Mouse (Mus musculus) CD4-positive helper T cell, adult 2 months (primary cell): ENCODE data around the gene Myadm.
A peak's percentile ranks its signal among the peaks of the same experiment; 100 is the strongest.

ENCODE experiments used
- DNase-seq: peaks from one replicate; pipeline ENCODE4 v3.0.0-alpha.2; 2012; ENCODE audit warnings: low read depth, missing footprints, low spot score

Gene Myadm

DNA sequence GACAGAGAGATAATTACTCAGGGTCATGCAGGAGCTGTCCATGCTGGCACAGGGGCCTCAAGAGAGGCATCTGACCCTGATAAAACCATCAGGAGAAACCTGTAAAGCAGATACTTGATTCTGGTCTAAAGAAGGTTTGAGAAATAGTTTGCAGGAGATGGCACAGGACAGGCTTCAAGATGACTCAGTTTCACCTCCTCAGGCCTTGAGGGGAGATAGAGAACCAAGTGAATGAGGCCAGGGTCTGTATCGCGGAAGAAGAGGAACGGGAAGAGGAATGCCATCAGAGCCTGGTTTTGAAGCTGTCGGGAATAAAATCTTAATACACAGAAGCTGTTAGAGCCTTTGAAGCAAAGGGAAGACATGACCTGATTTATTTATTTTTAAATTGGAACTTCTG, 28.8 kb downstream of the Myadm start:
- no peak for DNase-seq

DNA sequence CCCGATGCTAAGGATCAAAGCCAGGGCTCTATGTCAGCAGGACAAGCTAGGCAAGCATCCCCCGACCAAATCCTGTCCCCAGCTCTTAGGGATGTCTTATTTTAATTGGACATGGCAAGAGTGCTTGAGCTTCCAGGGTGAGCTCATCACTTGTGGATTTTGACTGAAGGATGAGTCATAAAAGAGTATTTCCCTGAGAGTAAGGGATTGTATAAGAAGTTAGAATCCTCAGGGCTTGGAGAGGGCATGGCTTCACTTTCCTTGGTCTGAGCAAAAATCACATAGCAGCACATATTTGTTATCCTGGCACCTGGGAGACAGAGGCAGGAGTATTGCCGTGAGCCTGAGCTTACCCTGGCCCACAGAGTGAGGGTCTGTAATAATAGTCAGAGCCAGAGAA, 32.0 kb downstream of the Myadm start:
- DNase-seq = no peak

DNA sequence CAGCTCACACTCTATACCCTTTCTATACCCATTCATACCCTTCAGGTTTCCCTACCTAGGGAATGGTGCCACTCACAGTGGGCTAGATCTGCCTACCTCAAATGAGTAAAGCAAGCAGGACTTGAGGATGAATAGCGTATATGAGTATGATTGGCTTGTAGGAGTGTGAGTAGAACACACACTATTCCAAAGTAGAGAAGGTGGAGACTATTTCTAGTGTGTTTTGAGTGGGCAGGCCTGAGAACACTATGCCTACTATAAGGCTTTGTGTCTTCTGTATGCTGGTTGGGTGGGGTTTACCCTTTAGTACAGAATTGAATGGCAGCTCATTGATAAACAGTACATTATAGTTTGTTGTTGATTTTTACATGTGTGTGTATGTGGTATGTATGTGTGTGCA, 34.9 kb downstream of the Myadm start:
- no peak for DNase-seq

GRCm38 (mm10) chr7:3327961-3328360, 39.1 kb downstream of the Myadm start:
- no peak for DNase-seq

DNA sequence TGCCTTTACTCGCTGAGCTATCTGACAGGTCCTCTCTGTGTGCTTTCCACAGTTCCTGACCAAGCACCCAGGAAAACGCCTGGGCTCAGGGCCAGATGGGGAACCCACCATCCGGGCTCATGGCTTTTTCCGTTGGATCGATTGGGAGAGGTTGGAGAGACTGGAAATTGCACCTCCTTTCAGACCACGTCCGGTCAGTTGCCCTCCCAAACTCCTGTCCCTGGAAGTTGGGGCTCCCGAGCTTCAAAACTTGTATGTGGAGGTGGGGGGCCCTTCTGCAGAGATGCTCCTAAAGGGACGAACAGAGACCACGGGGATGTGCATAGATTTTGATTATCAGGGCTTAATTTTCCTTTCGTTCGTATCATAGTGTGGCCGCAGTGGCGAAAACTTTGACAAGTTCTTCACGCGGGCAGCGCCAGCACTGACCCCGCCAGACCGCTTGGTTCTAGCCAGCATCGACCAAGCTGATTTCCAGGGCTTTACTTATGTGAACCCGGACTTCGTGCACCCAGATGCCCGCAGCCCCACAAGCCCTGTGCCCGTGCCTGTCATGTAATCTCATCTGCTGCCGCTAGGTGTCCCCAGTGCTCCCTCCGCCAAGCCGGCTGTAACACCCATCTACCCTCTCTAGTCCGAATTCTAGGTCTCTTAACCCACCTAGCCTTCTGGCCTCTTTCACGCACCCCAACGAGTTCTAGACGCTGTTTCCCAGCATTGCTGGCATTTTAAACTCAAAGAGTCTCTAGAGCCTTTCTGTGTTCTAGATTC, 41.1 kb downstream of the Myadm start:
- peak; percentile 57 for DNase-seq

DNA sequence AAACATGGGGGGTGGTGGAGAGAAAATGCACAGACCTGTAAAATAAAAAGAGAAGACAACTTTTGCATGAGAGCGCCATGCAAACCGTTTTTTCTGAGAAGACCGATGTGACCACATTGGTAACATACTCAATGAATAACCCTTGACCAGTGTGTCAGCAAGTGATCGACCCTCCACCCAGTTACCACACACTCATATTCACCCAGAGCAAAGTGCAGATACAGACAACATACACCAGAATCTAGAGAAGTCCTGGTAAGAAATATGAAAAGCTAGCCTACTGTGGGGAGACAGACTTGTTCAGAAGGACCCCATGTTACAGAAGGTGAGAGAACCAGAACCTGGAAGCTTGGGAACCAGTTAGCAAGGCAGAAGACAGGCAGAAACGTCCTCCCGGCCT, 42.3 kb downstream of the Myadm start:
- DNase-seq = no peak

DNA sequence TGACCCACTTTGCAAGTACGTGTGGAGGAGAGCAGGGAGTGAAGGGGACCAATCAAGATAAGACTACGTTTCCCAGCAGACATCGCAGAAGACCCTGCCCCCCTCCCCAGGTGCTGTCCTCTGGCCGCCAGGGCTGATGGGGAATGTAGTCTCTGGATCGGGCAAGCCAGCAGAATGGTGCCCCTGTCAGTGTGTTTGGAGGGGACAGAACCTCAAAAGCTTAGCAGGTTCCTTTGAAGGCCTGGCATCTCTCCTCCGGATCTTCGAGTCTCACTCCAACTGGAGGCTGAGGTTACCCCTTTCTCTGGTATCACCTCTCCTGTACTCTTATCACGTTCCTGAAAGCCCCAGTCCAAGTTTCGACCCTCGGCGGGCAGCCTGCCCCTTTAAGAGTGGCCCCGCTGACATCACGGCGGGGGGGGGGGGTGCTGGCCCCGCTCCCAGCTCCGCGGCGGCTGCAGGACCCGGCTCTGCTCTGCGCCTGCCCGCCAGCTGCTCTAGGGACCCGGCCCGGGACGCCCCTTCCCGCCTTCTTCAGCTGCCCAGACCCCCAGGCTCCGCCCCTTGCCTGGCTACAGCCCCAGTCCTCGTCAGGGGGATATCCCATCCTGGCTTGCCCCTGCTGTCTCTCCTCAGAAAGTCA, 42.8 kb downstream of the Myadm start:
- no peak for DNase-seq

- no peak for DNase-seq
Observed at GRCm38 (mm10) chr7:3332224-3332615, 43.3 kb downstream of the Myadm start.

- no peak for DNase-seq
Observed at GRCm38 (mm10) chr7:3332619-3333521, 44.0 kb downstream of the Myadm start, which contains the start of gene Cacng7. Gene Cacng7 (plus strand): TSS chr7:3332955.

- no peak for DNase-seq
Observed at GRCm38 (mm10) chr7:3333542-3333941, 44.7 kb downstream of the Myadm start.

GRCm38 (mm10) chr7:3336412-3336811, 47.5 kb downstream of the Myadm start:
- no peak for DNase-seq

DNA sequence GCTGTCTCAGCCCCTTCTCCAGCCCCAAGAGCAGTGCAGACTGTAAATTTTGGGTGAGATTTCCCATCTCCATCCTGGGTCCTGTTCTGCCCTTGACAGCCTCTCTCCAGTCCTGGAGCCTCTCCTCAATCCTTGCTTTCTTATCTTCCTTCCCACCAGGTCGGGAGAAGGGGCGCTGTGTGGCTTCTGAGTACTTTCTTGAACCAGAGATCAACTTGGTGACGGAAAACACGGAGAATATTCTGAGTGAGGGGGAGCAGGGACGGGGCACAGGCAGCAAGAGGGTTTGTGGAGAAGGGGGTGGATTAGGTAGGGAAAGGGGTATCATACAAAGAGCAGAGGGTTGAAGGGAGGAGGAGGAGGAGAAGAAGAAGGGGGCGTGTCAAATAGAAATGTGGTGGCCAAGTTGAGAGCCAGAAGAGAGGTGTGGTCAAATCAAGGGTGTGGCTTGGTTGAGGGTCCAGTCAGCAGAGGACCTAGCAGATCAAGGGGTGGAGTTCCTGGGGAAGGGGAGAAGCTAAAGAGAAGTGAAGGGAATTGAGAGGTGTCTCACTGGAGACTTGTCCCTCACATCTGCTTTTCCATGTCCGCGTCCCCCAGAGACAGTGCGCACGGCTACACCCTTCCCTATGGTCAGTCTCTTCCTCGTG, 49.5 kb downstream of the Myadm start:
- DNase-seq = no peak

DNA sequence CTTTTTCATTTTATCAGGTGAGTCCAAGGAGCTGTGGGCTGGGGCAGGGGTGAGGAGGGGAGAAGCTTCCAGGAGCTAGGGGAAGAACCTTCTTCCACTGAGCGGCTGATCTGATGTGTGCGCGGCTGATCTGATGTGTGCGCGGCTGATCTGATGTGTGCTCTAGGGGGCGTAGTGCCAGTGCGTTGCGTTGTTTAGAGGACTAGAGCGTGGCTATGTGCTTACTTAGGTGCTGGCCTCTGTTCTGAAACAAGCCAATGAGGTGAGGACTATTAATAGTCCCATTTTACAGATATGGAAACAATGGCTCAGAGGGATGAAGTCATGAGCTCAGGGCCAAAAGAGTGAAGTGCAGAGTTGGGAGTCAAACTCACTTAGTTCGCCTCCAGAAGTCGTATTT, 50.1 kb downstream of the Myadm start:
- no peak for DNase-seq

GRCm38 (mm10) chr7:3343861-3344260, 55.0 kb downstream of the Myadm start:
- no peak for DNase-seq

DNA sequence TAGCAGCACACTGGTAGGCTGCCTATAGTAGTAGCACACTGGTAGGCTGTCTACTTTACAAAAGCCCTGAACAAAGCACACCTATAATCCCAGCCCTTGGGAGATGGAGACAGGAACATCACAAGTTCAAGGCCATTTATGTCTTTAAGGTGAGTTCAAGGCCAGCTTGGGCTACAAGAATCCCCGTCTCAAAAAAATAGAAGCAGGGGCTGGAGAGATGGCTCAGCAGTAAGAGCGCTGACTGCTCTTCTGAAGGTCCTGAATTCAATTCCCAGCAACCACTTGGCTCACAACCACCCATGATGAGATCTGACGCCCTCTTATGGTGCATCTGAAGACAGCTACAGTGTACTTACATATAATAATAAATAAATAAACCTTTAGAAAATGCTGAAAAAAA, 56.4 kb downstream of the Myadm start:
- DNase-seq = no peak

- no peak for DNase-seq
Observed at GRCm38 (mm10) chr7:3347366-3348287, 58.7 kb downstream of the Myadm start.

- DNase-seq = no peak
Observed at GRCm38 (mm10) chr7:3348326-3348725, 59.4 kb downstream of the Myadm start.

- no peak for DNase-seq
Observed at GRCm38 (mm10) chr7:3349775-3350174, 60.9 kb downstream of the Myadm start.
